Mouse (Mus musculus) hindbrain, embryonic 16.5 days (tissue): ENCODE measurements around the gene Syt2. TPM values are rescaled to one million over a fixed set of nuclear protein-coding genes. Genes with fewer than 3 reads are reported as not detected.
A peak's percentile ranks its signal among the peaks of the same experiment; 100 is the strongest.

ENCODE experiments used
- ATAC-seq: fragments of 200-750 bp; cut with Nextera tagmentation; 2 replicates; pipeline ENCODE4 v1.8.0; 2017; ENCODE audit warnings: moderate TSS enrichment, moderate library complexity
- H3K27ac ChIP-seq: fragments of 300-500 bp; sonication (generic); 2 replicates; pipeline ENCODE4 v1.5.1; 2014; ENCODE audit warnings: low read depth, mild to moderate bottlenecking, control low read depth, low read length, moderate library complexity
- H3K27me3 ChIP-seq: fragments of 300-500 bp; sonication (generic); replicated peaks from 2 replicates; pipeline ENCODE4 v1.6.1; 2014; ENCODE audit warnings: low read length; ENCODE audit not compliant: control insufficient read depth, insufficient read depth
- H3K36me3 ChIP-seq: fragments of 300-500 bp; sonication (generic); 2 replicates; pipeline ENCODE4 v1.6.1; 2014; ENCODE audit warnings: mild to moderate bottlenecking, low read length, moderate library complexity, mixed read lengths; ENCODE audit not compliant: control insufficient read depth, insufficient read depth
- H3K4me1 ChIP-seq: fragments of 300-500 bp; sonication (generic); 2 replicates; pipeline ENCODE4 v1.6.1; 2014; ENCODE audit warnings: low read depth, low read length; ENCODE audit not compliant: control insufficient read depth, insufficient read depth
- H3K4me2 ChIP-seq: fragments of 300-500 bp; sonication (generic); 2 replicates; pipeline ENCODE4 v1.6.1; 2014; ENCODE audit warnings: mild to moderate bottlenecking, low read length, control low read depth, moderate library complexity
- H3K4me3 ChIP-seq: fragments of 300-500 bp; sonication (generic); 2 replicates; pipeline ENCODE4 v1.5.1; 2014; ENCODE audit warnings: mild to moderate bottlenecking, low read length, control low read depth, moderate library complexity
- H3K9ac ChIP-seq: fragments of 300-500 bp; sonication (generic); 2 replicates; pipeline ENCODE4 v1.6.1; 2014; ENCODE audit warnings: low read depth, mild to moderate bottlenecking, control low read depth, low read length, moderate library complexity
- H3K9me3 ChIP-seq: fragments of 300-500 bp; sonication (generic); 2 replicates; pipeline ENCODE4 v1.6.1; 2014; ENCODE audit warnings: mild to moderate bottlenecking, low read length, moderate library complexity; ENCODE audit not compliant: control insufficient read depth
- WGBS: fragments of 180-500 bp; shearing (Covaris S2); extraction: QIAGEN DNeasy Blood & Tissue Kit; methylation state at CpG from one replicate; pipeline ENCODE4 v1.1.7; 2014; 5-methylcytosine and 5-hydroxymethylcytosine counted together
- polyA plus RNA-seq: library from polyadenylated mRNA; unstranded; fragments of >200 nt; fragmentation: Nextera tagmentation; extraction: Ambion mirVana; gene quantifications from 2 replicates; pipeline ENCODE4 v1.2.1, GENCODE M21; 2015

The Syt2 gene
- polyA plus RNA-seq, 1 experiment from 2014 or later, result 11.9 TPM

DNA sequence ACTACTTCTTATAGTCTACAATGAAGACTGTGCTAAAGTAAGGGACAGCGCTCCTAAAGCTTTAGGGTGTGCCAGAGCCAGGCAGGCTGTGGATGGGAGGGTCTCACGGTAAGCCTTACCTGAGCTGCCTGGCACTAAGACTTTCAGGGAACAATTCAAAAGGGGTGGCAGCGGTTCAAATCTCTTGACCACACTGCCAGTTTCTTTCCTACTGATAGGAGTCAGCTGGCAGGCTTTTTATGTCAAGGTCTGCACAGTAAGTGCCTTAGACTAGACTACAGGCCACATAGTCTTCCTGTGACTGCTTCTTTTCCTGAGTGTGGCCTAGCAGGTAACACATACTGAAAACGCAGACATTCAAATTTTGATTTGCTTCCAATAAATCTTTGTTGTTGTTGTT, 116.8 kb downstream of the Syt2 start:
- Histone ChIP-seq H3K9me3 (no peaks in the 10 kb centered on the region), H3K27me3 (no peaks in the 10 kb centered on the region), H3K4me2 (no peak overlapping the region), H3K27ac (no peak overlapping the region), H3K36me3 (peaks cover 11% of the 10 kb centered on the region; the same call in 1 of the 2 replicates), H3K4me3 (no peak overlapping the region), H3K9ac (no peak overlapping the region), H3K4me1 (peaks cover 4% of the 10 kb centered on the region; the same call in 1 of the 2 replicates)
- 97% methylated on average over 4 of the region's 4 CpGs for WGBS
- no peak for ATAC-seq

DNA sequence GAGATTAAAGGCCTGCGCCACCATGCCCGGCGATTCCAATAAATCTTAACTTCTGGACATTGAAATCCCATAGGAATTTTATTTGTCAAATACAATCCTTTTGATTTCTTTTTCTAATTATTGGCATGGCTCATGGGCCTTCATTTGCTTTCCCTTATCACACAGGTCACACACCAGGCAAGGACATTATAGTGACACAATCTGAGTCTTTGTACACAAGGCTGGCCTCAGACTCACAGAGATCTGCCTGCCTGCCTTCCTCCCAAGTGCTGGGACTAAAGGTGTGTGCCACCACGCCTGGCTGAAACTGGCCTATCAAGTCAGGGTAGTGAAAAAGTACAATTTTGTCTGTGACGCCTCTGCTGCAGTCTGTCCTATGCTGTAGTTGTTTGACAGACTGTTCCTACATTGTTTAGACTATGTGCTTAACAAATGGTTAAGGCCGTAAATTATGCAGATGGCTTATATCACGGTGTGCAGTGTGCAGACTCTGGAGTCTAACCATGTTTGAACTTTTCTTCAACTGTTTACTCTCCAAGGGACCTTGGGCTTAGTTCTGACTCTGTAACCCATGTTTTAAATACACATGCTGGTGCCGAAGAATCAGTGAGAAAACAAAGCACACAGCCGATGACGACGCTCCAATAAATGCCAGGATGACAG, 117.4 kb downstream of the Syt2 start:
- Histone ChIP-seq H3K4me1 (peaks cover 4% of the 10 kb centered on the region; the same call in 1 of the 2 replicates), H3K27me3 (no peaks in the 10 kb centered on the region), H3K27ac (no peak overlapping the region), H3K9me3 (no peaks in the 10 kb centered on the region), H3K9ac (no peak overlapping the region), H3K4me3 (no peak overlapping the region), H3K36me3 (peaks cover 14% of the 10 kb centered on the region; the same call in 1 of the 2 replicates), H3K4me2 (no peak overlapping the region)
- ATAC-seq, result no peak
- 84% methylated on average over 11 of the region's 11 CpGs for WGBS

- no peak overlapping the region for H3K4me2 ChIP-seq
- no peak overlapping the region for H3K4me3 ChIP-seq
- peak; percentile 11; the same call in 1 of the 2 replicates for ATAC-seq
- no peak overlapping the region for H3K9ac ChIP-seq
- H3K36me3 ChIP-seq, result peaks cover 6% of the 10 kb centered on the region; the same call in 1 of the 2 replicates
- 42% methylated on average over 7 of the region's 7 CpGs for WGBS
- no peaks in the 10 kb centered on the region for H3K27me3 ChIP-seq
- H3K9me3 ChIP-seq, result no peaks in the 10 kb centered on the region
- H3K4me1 ChIP-seq, result peaks cover 4% of the 10 kb centered on the region; the same call in 1 of the 2 replicates
- 0 out of 2 replicates have a peak overlapping the region, but pooled peaks have one; percentile 12 for H3K27ac ChIP-seq
These were observed 118.5 kb downstream of the Syt2 start for GRCm38 (mm10) chr1:134764831-134765458.

DNA sequence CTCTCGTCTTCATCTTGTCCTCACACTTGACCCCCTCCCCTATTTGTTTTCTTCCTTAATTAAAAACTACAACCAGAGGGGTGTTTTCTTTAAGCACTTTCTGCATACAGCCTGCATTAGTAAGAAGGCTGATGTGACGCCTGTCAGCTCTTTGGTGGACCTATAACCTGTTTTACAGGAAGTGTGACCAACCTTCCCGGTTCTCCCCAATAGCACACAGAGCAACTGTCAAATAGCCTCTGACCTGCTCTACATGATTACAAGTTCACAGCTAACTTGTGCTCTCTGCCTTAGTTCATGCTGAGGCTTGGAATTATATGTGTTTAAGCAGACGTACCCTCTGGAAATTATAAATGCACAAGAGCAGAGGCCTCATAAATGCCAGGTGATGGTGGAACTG, 120.0 kb downstream of the Syt2 start:
- peaks cover 4% of the 10 kb centered on the region; the same call in 1 of the 2 replicates for H3K4me1 ChIP-seq
- no peak overlapping the region for H3K4me3 ChIP-seq
- H3K27ac ChIP-seq, result no peak overlapping the region
- no peaks in the 10 kb centered on the region for H3K9me3 ChIP-seq
- H3K4me2 ChIP-seq, result no peak overlapping the region
- peaks cover 3% of the 10 kb centered on the region; the same call in 1 of the 2 replicates for H3K36me3 ChIP-seq
- no peak overlapping the region for H3K9ac ChIP-seq
- WGBS, result 87% methylated on average over 4 of the region's 4 CpGs
- no peak for ATAC-seq
- no peaks in the 10 kb centered on the region for H3K27me3 ChIP-seq

GRCm38 (mm10) chr1:134770312-134770711, 123.8 kb downstream of the Syt2 start:
- Histone ChIP-seq H3K4me2 (no peak overlapping the region), H3K4me1 (no peaks in the 10 kb centered on the region), H3K9ac (no peak overlapping the region), H3K36me3 (peaks cover 3% of the 10 kb centered on the region; the same call in 1 of the 2 replicates), H3K27ac (no peak overlapping the region), H3K27me3 (no peaks in the 10 kb centered on the region), H3K4me3 (no peak overlapping the region), H3K9me3 (no peaks in the 10 kb centered on the region)
- ATAC-seq, result no peak
- WGBS, result 97% methylated on average over 5 of the region's 5 CpGs

GRCm38 (mm10) chr1:134771353-134771752, 124.9 kb downstream of the Syt2 start:
- Histone ChIP-seq H3K27ac (no peak overlapping the region), H3K4me3 (no peak overlapping the region), H3K4me2 (no peak overlapping the region), H3K9me3 (no peaks in the 10 kb centered on the region), H3K4me1 (no peaks in the 10 kb centered on the region), H3K36me3 (peaks cover 5% of the 10 kb centered on the region; the same call in 1 of the 2 replicates), H3K9ac (no peak overlapping the region), H3K27me3 (no peaks in the 10 kb centered on the region)
- no peak for ATAC-seq
- 81% methylated on average over 6 of the region's 6 CpGs for WGBS

- Histone ChIP-seq H3K4me2 (no peak overlapping the region), H3K27ac (no peak overlapping the region), H3K27me3 (no peaks in the 10 kb centered on the region), H3K4me3 (no peak overlapping the region), H3K36me3 (peaks cover 5% of the 10 kb centered on the region; the same call in 1 of the 2 replicates), H3K9me3 (no peaks in the 10 kb centered on the region), H3K4me1 (no peaks in the 10 kb centered on the region), H3K9ac (no peak overlapping the region)
- ATAC-seq, result no peak
- WGBS, result 85% methylated on average over 7 of the region's 7 CpGs
These were observed 125.5 kb downstream of the Syt2 start for GRCm38 (mm10) chr1:134771999-134772398.

- H3K9ac ChIP-seq, result no peak overlapping the region
- no peak for ATAC-seq
- 87% methylated on average over 3 of the region's 3 CpGs for WGBS
These were observed 126.3 kb downstream of the Syt2 start for GRCm38 (mm10) chr1:134772821-134773220.

GRCm38 (mm10) chr1:134773256-134773655, 126.8 kb downstream of the Syt2 start:
- Histone ChIP-seq H3K27ac (no peak overlapping the region), H3K9me3 (no peaks in the 10 kb centered on the region), H3K4me1 (no peaks in the 10 kb centered on the region), H3K9ac (no peak overlapping the region), H3K4me3 (no peak overlapping the region), H3K27me3 (no peaks in the 10 kb centered on the region), H3K36me3 (peaks cover 5% of the 10 kb centered on the region; the same call in 1 of the 2 replicates), H3K4me2 (no peak overlapping the region)
- 47% methylated on average over 12 of the region's 12 CpGs for WGBS
- no peak for ATAC-seq

More at GRCm38 (mm10) chr1:134772821-134773220, 126.3 kb downstream of the Syt2 start:
- H3K27me3 ChIP-seq, result no peaks in the 10 kb centered on the region
- no peak overlapping the region for H3K4me2 ChIP-seq
- no peak overlapping the region for H3K4me3 ChIP-seq
- no peak overlapping the region for H3K27ac ChIP-seq
- H3K4me1 ChIP-seq, result no peaks in the 10 kb centered on the region
- no peaks in the 10 kb centered on the region for H3K9me3 ChIP-seq
- H3K36me3 ChIP-seq, result peaks cover 5% of the 10 kb centered on the region; the same call in 1 of the 2 replicates
